ENCODE assay signal across 8 mouse cellular contexts in genomic region chr7:16614888-16615715, GRCm38 (mm10). TPM values are rescaled to one million over a fixed set of nuclear protein-coding genes. Genes with fewer than 3 reads are reported as not detected.
DNase-seq lines count a peak whose midpoint lies in the region; ATAC-seq and TF ChIP-seq lines count a peak whose summit lies in the region.

Arhgap35 (minus strand) TSS chr7:16614993.

- no peaks in the 10 kb centered on the region for H3K9me3 ChIP-seq in ES-E14 (ENCODE audit: control insufficient read depth, insufficient read depth, low read depth, low read length)
- no peaks in the 10 kb centered on the region for H3K9me3 ChIP-seq in forebrain, embryonic 15.5 days

- no peaks in the 10 kb centered on the region for H3K36me3 ChIP-seq in ES-E14 (ENCODE audit: control insufficient read depth, insufficient read depth, low read length, poor library complexity, severe bottlenecking)
- no peaks in the 10 kb centered on the region for H3K36me3 ChIP-seq in forebrain, embryonic 15.5 days

- H3K4me3 ChIP-seq in ES-E14 (ENCODE audit: insufficient read depth in 1 of 2, low read depth in 1 of 2, low read length in 2 of 2, poor library complexity in 1 of 2, severe bottlenecking in 1 of 2), result peak within 1 kb of the TSS; percentile 78 to 92
- peak within 1 kb of the TSS; percentile 95 for H3K4me3 ChIP-seq in forebrain, embryonic 15.5 days
- H3K4me3 ChIP-seq in lung, adult 2 months (replicated peaks; ENCODE audit: extremely low read depth, low read depth, low read length), result peak within 1 kb of the TSS; percentile 98

- in situ Hi-C loops in ES-E14 (cut with MboI; ENCODE audit: low sequenced_read_pairs in 2 of 2, unreplicated experiment in 2 of 2), result no loop called here

- peaks cover 3 to 14% of the 10 kb centered on the region in 2 experiments for H3K4me1 ChIP-seq in ES-E14 (ENCODE audit: control insufficient read depth in 2 of 2, insufficient read depth in 2 of 2, low read length in 2 of 2, poor library complexity in 1 of 2)
- peaks cover 47% of the 10 kb centered on the region for H3K4me1 ChIP-seq in forebrain, embryonic 15.5 days
- H3K4me1 ChIP-seq in lung, adult 2 months (ENCODE audit: control insufficient read depth, insufficient read depth, low read length), result peaks cover 26% of the 10 kb centered on the region

- under 1% methylated on average over 78 of the region's 78 CpGs for WGBS in forebrain, embryonic 15.5 days
- WGBS in lung, adult 2 months, result under 1% methylated on average over 78 of the region's 78 CpGs

- peak within 1 kb of the TSS; percentile 99 for H3K9ac ChIP-seq in ES-E14 (ENCODE audit: insufficient read depth, low read depth, low read length, poor library complexity, severe bottlenecking)
- peak within 1 kb of the TSS; percentile 98 for H3K9ac ChIP-seq in forebrain, embryonic 15.5 days (replicated peaks)

- H3K27ac ChIP-seq in ES-E14 (ENCODE audit: insufficient read depth, low read depth, low read length, poor library complexity, severe bottlenecking), result peak within 1 kb of the TSS; percentile 99
- peak within 1 kb of the TSS; percentile 100 for H3K27ac ChIP-seq in forebrain, embryonic 15.5 days (replicated peaks)

- peak within 1 kb of the TSS; percentile 81 for H3K4me2 ChIP-seq in forebrain, embryonic 15.5 days (replicated peaks)

- peak; percentile 88 for TF ChIP-seq POLR2A in lung, adult 2 months (IDR thresholded peaks at IDR 0.05; ENCODE audit: borderline replicate concordance, extremely low read depth, low read depth, low read length)

- no peak for TF ChIP-seq CTCF in lung, adult 2 months (IDR thresholded peaks at IDR 0.05; ENCODE audit: insufficient read depth, low read length)

- peak; percentile 99 for ATAC-seq in forebrain, embryonic 15.5 days (replicated peaks)
- ATAC-seq in neutrophil, adult 5-6 weeks (ENCODE audit: extremely low read depth, insufficient number of reproducible peaks, low FRiP score, poor library complexity, severe bottlenecking), result peak; percentile 81

- DNase-seq in ES-E14 (ENCODE audit: low read depth, low spot score), result peak; percentile 98
- DNase-seq in cerebellum, adult 11-12 months, result peak; percentile 100
- DNase-seq in heart, postnatal 25 days (ENCODE audit: low spot score), result peak; percentile 99
- DNase-seq in layer of hippocampus, adult 18-20 months (ENCODE audit: low spot score in 2 of 2), result peak; percentile 100
- peak; percentile 97 for DNase-seq in lung, adult 2 months
- peak; percentile 96 to 97 for DNase-seq in thymus, adult 18-20 months

- intact Hi-C loops in heart, postnatal 25 days (cut with DNase I), result loop anchor here (5.0 kb wide), 2 partner anchors 93 to 213 kb away; partner anchors contain the start of gene Zc3h4

- 0 out of 2 replicates have a peak, but pooled peaks cover 4% of the 10 kb centered on the region for H3K27me3 ChIP-seq in forebrain, embryonic 15.5 days

TF ChIP-seq in ES-E14, 5 proteins besides CTCF, POLR2A, EP300 and RAD21:
- peak; percentile 43; the same call in 1 of the 2 replicates for TF ChIP-seq CHD2 (IDR thresholded peaks at IDR 0.05; ENCODE audit: low read depth, low read length)
- TF ChIP-seq ZNF384 (IDR thresholded peaks at IDR 0.05; ENCODE audit: low read depth, low read length), result no peak
- TF ChIP-seq HCFC1 (IDR thresholded peaks at IDR 0.05; ENCODE audit: borderline replicate concordance, insufficient read depth, low read length), result 0 out of 2 replicates have a peak, but pooled peaks have one; percentile 49

RNA-seq across cellular contexts. Expression of gene Arhgap35, which starts in this region (rescaled TPM):
- total RNA-seq in ES-E14 (2012; rRNA removed), result 43.0 and 46.6 TPM in 2 replicates
- polyA plus RNA-seq in forebrain, embryonic 15.5 days (2015; fragmentation: Nextera tagmentation; extraction: Ambion mirVana), result 37.5 and 38.9 TPM in 2 replicates
- 10 to 100 TPM; 34.2 to 35.8 TPM for total RNA-seq in heart, postnatal 25 days (2021)
- total RNA-seq in layer of hippocampus, adult 18-20 months (2021), result 100 to 1,000 TPM; 125 to 128 TPM
- polyA plus RNA-seq in lung, adult 2 months (2012; rRNA removed), result 22.3 and 27.2 TPM in 2 replicates
- 9.0 and 10.9 TPM in 2 replicates for total RNA-seq in neutrophil, adult 5-6 weeks (2017)

Comparison
In these comparisons a context has a peak if more than half of its experiments do, and no peak if none do; other contexts are left out.
1. Peak in every context shown above with its lines: DNase-seq, ATAC-seq, H3K4me3 ChIP-seq and H3K27ac ChIP-seq.